Mouse (Mus musculus) adrenal gland, adult 18-20 months (tissue): ENCODE data around the gene Herc3. TPM values are rescaled to one million over a fixed set of nuclear protein-coding genes. Genes with fewer than 3 reads are reported as not detected.

Source experiments
- DNase-seq, 2 experiments: peaks; one replicate each; pipeline ENCODE4 v3.0.0; 2021 to 2022; ENCODE audit warnings: low spot score in 2 of 2
- total RNA-seq, 2 experiments: library from RNA; stranded (reverse); gene quantifications; 1 replicate in 1 of 2; 2 replicates in 1 of 2; pipeline ENCODE4 v1.2.3; 2021

Herc3 gene
- total RNA-seq, 2 experiments from 2014 or later: 18.2 to 26.8 TPM

DNA sequence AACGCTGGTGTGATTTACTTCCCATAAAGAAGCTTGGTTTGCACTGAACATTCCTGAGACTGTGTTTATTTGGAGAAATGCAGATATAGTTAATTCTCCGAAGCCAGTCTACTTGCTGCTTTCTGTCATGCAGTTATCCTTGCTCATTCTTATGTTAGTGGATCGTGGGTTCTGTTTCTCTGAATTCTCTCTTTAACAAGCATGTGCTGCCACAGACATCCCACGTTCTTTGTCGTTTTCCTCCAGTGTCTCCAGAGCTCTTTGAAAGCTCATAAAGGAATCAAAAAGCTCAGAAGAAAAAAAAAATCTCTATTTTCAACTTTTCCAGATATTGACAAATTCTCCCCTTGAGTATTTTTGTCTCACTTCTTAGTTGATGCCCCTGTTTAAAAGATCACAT lies 82.7 kb downstream of the Herc3 start:
- no peak for DNase-seq

DNA sequence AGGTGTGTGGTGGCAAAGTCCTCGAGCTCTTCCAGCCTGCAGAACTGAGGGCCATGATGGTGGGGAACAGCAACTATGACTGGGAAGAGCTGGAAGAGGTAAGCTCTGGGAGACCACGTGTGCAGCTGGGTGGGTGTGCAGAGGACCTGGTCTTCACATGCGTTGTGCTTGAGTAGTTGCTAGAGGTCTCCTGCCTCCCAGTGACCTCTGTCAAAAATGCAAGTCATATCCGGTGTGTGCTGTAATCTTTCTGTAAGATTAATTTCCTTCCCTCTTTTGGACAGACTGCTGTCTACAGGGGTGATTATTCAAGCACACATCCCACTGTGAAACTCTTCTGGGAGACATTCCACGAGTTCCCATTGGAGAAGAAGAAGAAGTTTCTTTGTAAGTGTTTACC lies 85.2 kb downstream of the Herc3 start:
- no peak for DNase-seq

DNA sequence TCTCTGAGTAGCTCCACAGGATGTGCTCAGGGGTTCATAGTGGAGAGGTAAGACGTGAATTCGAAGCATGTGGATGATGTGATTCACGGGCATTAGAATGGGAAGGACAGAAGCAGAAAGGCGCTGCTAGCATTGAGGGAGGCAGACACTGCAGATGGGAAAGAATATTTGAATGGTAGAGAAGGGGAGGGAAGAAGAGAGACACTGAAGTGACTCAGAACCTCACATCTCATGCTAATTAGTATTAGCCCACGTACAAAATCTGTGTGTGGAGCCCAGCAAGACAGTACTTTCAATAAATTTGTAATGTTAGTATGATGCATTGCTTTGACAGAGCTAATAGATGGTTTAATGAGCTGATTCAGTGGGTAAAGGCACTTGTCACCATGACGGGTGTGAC lies 89.5 kb downstream of the Herc3 start:
- DNase-seq: no peak

DNA sequence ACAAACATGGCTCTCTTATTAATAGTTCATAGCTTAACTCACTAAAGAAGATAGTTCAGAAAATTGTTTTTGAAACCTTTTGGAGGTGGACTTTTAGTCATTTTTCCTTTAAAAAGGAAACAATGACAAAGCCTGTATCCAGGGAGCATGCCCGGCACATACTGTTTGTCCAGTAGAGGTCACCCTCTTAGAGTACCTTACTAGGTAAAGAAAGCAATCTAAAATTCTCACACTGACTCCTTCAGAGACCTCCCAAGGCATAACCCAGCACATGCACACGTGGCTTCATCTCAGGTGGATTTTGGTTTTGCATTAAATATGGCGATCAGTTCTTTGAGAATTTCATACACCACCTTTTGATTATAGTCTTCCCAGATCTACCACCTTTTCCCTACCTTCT lies 90.4 kb downstream of the Herc3 start:
- no peak for DNase-seq

DNA sequence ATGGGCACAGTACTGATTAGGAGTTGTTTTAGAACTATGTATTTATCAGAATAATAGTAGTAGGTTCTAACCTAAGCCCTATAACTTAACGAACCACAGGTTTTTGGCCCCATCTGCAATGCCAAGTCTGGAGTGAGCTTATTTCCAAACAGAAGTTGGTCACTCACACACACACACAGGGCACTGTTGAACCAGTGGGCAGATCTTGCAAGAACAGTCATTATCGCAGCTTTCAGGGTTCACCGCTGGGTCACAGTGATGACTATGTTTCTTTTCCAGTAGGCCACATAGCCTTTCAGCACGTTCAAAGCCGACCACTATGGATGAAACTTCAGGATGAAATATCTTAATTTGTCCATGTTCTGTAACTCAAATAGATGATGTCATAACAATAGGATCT lies 91.2 kb downstream of the Herc3 start:
- no peak for DNase-seq

DNA sequence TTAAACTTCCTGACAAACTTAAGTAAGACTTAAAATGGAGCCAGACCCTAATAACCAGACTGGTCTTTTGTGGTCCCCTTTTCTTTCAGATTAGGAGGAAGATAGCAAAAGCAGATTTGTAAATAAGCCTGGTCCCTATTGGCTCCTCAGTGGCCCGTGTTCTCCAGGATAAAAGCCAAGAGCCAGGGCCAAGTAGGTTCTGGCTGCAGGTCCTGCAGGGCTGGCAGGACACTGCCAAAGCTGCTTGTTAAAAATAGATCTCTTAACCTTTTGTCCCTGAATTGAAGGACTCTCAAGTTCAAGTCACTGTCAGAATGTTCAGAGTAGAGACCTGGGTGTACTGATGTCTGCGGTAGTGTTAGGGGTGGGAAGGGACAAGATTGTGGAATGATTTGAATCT lies 96.6 kb downstream of the Herc3 start:
- no peak for DNase-seq

DNA sequence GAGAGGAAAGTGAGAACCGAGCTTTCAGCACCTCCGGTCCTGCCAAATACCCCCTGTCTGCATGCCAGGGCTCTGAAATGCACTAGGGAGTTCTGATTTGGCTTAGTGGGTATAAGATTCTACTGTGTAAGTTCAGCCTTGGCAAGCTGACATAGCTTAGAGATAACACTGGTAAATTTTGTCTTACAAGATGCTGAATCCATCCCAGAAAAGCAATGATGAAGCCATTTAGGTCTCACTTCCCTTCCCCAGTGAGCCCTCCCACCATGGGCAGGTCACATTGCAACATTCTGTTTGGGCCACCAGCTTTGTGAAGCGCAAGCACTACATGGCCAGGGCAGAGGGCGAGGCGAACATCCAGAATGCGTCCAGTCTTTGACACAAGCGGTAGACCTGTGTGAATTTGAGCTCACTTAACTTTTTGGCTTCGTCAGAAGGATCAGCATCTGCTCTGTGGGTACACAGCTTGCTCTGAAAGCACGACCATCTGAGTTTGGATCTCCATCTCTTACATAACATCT lies 98.7 kb downstream of the Herc3 start:
- no peak for DNase-seq

DNA sequence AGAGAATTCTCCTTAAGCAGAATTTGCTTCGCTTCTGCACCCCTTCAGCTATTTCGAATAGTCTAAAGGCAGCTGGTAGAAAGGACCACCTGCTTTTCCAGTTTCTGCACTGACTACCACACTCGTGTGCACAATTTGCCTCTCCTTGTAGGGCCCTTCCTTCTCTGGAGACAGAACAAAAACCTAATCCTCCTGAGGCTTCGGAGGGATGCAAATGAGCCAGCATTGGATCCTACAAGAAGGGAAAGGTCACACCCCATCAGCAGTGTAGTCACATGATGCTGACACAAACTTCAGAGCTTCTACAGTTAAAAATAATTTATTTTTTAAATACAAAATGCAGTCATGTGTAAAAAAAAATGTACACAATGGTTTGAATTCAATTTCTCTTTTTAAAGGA lies 99.9 kb downstream of the Herc3 start:
- DNase-seq: no peak

DNA sequence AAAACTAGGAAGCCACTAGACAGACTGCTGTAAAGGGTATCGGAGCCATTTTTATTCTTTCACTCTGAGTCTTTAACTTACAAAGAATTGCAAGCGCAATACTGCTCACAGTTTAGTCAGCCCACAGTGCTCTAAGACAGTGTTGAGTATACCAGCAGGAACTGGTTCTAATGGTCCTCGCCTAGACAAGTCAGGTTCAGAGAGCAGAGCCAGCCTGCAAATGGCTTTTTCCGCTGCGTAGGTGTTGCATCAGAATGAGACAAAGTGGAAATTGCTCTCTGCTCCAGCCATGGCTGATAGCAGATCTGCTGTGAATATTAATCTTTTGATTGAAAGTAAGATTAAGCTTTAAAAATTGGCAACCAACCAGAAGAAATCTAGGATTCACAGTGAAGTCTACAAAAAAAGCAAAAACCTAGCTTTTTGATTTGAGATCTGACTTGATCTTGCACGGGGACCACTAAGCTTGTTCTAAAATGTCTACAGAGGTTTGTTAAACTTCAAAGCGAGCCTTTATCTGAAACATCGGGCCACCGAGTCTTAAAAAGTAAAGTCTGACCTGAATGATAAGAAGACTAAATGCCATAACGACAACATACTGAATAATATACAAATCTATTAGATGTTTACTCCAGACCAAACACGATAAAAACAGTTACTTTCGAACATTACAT lies 101.4 kb downstream of the Herc3 start:
- DNase-seq: no peak

DNA sequence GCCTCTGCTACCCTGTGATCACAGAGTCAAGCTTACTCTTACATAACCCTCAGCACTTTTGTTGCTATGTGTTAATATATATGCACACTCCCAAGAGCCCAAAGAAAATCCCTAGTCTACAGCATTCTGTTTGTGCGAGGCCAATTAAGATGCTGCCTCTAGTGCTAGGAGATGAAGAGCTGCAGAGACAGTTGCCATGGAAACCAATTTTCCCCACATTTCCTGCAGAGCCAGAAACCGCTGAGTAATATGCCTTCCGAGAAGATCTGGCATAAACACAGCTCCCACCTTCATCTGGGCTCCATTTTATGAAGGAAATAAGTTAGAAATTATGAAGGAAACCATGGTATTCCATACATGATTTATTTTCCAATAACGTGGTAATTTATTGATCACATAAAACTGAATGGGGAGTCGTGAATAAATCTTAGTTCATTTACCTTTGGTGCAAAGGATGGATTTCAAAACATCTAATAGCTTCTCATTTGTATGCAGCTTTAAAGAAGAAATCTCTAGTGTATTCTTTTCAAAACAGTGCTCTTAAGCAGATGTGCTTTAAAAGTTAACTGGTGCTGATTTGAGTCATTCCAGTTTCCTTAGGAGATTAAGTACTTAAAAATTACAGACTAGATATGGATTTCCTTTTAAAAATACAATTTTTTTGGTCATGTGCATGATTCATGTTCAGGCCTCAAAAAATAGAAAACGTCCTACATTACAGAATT lies 102.1 kb downstream of the Herc3 start:
- no peak for DNase-seq

DNA sequence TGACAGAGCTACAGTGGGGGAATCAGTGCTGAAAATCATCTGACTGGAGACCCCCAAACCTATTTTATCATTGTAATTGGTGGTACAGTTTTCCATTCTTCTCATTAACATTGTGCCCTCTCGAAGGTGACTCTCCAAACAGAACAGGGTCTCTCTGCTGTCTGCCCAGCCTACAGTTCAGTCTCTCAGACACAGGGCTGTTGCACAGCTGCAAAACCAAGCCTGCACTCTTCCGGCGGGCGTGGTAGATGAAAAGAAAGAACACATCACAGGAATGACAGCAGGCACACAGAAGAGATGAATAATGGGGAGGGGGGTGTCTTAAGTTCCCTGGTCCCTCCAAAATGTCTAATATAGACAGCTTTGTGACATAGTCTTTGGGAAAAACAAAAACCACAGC lies 102.9 kb downstream of the Herc3 start:
- no peak for DNase-seq

DNA sequence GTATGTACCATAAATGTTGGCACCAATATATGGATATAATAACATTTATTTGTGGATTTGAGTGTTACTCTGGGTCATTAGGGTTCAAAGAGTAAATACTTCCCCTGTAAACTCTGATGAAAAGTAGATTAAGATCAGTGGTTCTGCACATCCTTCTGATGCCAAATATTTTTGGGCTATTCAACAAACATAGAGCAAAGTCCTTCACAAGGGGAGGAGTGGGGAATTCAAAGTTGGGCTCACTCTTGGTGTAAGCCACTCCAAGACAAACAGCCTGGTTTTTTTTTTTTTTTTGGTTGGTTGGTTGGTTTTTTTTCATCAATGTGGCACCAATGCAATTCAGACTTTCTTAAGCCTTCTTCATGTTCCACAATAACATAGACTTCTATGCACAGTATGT lies 106.5 kb downstream of the Herc3 start:
- DNase-seq: no peak

DNA sequence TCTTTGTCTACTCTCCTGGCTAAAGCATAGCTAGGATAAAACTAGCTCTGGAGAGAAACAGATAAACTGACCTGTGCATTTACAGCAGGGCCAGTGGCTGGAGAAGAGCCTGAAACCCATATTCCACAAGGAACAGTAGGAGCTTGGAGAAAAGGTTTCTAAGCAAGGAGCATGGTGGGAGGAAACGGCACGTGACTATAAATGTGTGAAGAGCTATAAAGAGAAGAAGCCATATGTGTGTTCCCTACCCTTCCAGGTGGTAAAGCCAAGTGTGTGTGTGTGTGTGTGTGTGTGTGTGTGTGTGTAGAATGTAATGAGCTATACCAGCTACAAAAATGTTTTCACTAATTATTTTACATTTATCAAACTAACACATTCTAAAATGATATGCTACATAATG lies 111.0 kb downstream of the Herc3 start:
- DNase-seq: no peak

DNA sequence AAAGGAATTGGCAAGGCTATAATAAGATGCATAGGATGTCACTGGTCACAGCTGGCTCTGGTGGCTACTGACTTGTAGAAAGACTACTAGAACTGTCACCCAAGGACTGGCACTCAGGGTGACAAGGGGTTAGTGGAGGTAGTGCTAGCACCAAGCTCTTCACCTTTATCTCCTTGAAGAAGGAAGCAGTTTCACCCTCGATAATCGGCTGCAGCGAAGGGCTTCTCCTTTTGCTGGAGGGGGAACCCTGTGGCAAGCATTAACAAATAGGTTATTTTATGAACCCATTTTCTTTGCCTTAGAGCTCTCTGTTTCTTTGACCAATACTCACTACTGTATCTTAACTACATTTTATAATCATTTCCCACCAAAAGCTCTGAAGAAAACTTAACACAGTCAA lies 112.7 kb downstream of the Herc3 start:
- no peak for DNase-seq

DNA sequence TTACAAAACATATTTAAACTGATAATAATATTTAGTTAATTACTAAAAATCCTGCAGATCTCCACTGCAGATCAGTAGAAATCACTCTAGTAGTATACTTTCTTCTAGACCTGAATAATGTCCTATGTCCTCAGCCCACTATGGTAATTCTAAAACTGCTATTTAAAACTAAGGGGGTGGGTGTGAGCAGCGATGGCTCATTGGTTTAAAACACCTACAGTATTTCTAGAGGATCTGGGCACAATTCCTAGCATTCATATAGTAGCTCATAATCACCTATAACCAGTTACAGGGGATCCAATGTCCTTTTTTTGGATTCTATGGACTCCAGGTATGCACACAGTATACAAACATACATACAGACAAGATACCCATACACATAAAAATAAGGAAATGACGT lies 115.0 kb downstream of the Herc3 start:
- no peak for DNase-seq

DNA sequence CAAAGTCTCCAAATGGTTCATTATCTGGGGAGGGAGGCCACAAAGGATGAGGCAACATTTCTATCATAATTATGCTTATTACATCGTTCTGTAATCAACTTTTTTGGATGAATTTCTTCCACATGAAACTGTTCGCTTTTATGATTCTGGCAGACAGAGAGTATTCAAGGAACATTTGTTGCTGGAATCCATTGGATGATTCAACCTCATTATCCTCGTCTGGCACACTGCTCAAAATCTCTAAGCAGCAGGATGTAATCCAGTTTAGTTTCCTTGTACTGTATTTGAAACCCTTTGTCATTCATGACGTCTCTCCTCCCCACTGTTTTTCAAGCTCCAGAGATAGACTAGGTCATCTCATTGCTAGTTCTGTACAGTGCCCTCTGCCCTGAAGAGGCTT lies 115.6 kb downstream of the Herc3 start:
- DNase-seq: no peak

DNA sequence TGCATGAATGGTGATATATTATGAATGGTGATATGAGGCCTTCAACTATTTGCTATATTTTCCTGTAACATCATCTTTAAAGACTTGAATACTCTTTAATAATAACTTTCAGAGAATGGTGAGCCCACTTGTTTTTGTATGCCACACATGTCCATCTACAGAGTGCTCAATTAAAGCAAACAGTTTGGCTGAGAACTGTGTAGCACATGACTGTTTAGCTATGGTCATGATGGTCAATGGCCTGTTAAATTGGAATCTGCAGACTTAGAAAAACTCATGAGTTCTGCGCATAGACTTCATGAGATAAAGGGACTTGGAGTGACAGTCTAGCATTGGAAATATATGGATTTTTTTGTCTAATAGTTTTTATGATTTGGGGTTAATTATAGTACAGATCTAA lies 119.1 kb downstream of the Herc3 start:
- no peak for DNase-seq

DNA sequence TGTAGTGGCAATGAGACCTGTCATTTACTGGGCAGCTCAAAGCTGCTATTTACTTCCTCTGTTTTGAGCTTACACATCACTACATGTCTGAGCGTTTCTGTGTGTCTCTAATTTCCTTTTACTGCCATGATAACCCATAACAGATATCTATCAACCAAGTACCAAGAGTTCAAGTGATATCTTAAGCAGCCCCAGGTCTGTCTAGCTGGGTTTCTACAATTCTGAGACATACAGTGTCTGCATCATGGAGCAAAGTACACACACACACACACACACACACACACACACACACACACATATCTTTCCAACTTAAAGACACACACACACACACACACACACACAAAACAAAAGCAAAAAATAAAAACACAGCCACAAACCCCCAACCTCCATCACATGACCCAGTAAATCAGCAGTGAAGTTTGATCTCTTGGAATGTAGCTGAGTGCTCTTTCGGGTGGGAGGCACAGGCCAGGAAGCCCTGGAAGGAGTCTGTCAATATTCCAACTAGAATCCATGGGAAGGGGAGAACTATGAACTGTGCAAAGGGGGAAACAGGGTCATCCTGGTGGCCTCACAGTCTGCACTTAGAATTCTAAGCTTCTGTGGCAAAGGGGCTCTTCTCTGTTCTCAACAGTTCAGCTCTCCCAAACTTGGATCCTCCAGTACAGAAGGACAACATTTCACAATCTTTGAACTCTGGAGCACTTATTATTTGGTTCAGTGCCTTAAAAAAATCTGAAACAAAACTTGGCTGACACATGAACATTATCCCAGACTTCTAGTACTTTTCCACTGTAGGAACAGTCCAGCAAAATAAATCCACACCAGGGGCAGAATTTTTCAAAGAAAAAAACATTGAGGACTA lies 120.1 kb downstream of the Herc3 start:
- no peak for DNase-seq

DNA sequence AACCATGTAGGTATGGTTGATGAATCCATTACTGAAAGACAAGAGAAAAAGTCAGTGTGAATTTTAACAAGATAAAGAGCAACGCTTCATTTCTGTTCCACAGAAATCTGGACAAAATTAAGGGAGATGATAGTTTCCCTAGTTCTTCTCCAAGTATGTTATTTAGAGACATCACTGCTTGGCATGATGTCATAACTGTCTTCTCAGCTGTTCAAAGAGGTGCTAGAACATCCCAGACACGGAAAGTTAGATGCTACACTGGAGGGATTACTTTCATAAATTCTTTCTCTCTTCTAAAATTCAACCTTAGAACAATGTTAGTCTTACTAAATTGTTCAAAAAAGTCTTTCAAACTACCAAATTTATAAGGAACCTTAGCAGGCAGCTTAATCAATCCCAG lies 129.3 kb downstream of the Herc3 start:
- no peak for DNase-seq

DNA sequence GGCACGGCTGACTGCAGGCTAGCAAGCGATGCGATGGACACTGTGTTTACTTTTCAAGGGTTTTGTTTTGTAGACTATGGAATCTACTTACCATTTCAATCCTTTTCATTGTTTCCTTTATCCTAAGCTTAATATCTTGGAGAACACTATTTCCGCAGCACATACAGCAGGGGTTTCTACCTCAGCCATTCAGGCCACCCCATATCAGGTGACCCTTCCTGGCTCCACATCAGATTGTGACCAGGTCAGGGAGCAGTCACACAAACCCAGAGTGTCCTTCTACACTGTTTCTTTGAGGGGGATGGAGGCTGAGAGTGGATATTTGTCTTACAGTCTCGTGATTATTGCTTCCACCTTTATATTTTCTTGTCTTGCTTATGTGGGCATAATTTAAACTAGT lies 131.4 kb downstream of the Herc3 start:
- DNase-seq: no peak

DNA sequence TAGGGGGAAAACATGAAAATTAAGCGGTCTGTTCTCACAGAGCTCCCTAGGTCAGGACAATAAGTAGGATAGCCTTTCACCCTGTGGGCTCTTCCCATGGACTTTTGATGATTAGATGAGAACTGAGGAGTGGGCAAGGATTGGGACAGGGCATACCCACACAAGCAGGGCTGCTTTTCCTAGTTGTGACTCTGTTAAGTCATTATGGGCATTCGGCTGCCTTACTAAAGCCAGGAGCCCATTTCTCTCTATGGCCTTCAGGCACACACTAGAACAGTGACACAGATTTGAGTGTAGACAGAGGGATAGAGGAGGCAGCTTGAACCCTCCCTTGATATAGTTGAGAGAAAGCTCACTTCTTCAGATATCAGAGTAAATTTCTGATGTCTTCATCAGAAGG lies 132.8 kb downstream of the Herc3 start:
- DNase-seq: no peak

DNA sequence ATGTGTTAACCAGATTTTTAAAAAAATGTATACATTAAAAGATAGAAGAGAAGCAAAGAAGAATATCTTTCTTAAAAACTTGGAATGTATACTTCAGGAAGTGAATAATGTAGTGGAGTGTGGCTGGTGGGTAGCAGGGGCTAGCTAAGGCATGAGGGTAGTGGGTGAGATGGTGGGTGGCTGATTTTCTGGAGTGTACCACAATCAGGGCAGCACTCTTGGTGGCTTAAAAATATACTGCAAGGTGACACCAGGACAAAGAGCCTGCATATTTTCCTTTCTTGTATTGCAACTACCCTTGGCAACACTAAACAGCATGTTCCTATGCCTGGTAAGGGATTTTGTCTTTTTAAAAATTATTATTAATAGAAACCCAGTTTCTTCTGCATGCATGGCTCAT lies 133.3 kb downstream of the Herc3 start:
- DNase-seq: no peak
